Mouse (Mus musculus): ENCODE measurements around the gene Unc5cl. TPM values are rescaled to one million over a fixed set of nuclear protein-coding genes. Genes with fewer than 3 reads are reported as not detected.

Unc5cl gene
- not detected for polyA plus RNA-seq (2012; fragmentation: generic; extraction: Trizol)

DNA sequence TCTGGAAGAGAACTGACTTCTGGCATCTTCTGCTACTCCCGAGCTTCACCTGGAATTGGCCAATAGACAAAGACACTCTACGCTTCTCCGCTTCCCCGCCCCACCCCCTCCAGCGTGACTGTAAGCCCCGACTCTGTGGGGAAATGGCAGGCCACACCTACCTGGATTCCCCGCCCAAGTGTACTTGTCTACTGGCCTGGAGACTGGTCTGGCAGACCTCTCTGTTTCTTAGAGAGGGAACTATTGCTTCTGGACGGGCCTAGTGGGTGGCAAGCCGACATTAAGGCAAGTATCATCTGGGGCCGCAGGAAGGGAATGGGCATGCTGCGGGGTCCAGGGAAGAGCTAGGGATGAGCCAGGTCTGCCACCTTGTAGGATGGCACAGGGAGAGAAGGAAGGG lies at the start of gene Unc5cl:
Unc5cl (plus strand) TSS at position 214 of the 400 bp plus-strand sequence.

GRCm38 (mm10) chr17:48409380-48410298 lies 45.1 kb upstream of the Unc5cl start, which contains the start of the genes Nfya and Oard1:
Gene Nfya (minus strand): TSS chr17:48409906.
Gene Oard1 (plus strand): TSS chr17:48410014.

GRCm38 (mm10) chr17:48432158-48432980 lies 22.3 kb upstream of the Unc5cl start, which contains the start of gene Apobec2:
Gene Apobec2 (minus strand): TSS chr17:48432930.

DNA sequence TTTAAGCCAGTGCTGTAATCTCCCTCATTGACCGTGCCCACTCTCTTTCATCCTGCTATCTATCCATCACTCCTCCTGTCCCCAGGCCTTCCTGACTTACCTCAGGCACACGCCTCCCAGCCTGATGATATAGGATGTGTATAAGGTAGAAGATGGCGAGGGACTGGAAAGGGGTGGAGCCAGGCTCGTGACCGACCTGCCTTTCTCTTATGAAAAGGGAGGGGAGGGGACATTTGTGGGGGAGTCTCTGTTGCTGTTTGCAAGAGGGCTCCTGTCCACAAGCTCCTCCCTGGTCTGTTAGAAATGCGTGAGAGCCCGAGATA lies 3.4 kb upstream of the Unc5cl start, which contains the start of gene Tspo2:
Tspo2 (minus strand) TSS at position 170 of the 323 bp plus-strand sequence.

Other genes with a start within 250 kb of the Unc5cl start
- not detected for gene Trem1, start 222.1 kb upstream of the Unc5cl start, polyA plus RNA-seq (2012; fragmentation: generic; extraction: Trizol)
- not detected for gene Trem3, start 207.1 kb upstream of the Unc5cl start, polyA plus RNA-seq (2012; fragmentation: generic; extraction: Trizol)
- gene Treml4, start 190.6 kb upstream of the Unc5cl start, polyA plus RNA-seq (2012; fragmentation: generic; extraction: Trizol): not detected
- gene Treml2, start 155.4 kb upstream of the Unc5cl start, polyA plus RNA-seq (2012; fragmentation: generic; extraction: Trizol): not detected
- gene B430306N03Rik, start 138.8 kb upstream of the Unc5cl start, polyA plus RNA-seq (2012; fragmentation: generic; extraction: Trizol): not detected
- under 1 TPM; 0.06 to 0.30 TPM for gene Trem2, start 108.5 kb upstream of the Unc5cl start, polyA plus RNA-seq (2012; fragmentation: generic; extraction: Trizol)
- not detected for gene Treml1, start 95.0 kb upstream of the Unc5cl start, polyA plus RNA-seq (2012; fragmentation: generic; extraction: Trizol)
- 10 to 100 TPM in 1 of 2 experiments, 1 to 10 TPM in 1; 3.0 to 19.5 TPM for gene Nfya, start 45.0 kb upstream of the Unc5cl start, polyA plus RNA-seq (2012; fragmentation: generic; extraction: Trizol)
- gene Oard1, start 44.9 kb upstream of the Unc5cl start, polyA plus RNA-seq (2012; fragmentation: generic; extraction: Trizol): 10 to 100 TPM in 1 of 2 experiments, 1 to 10 TPM in 1; 2.8 to 13.3 TPM
- under 1 TPM in 1 of 2 experiments, not detected in 1; 0.04 TPM for gene Apobec2, start 22.0 kb upstream of the Unc5cl start, polyA plus RNA-seq (2012; fragmentation: generic; extraction: Trizol)
- gene Tspo2, start 3.4 kb upstream of the Unc5cl start, polyA plus RNA-seq (2012; fragmentation: generic; extraction: Trizol): not detected

Measured in C3H10T1/2 (cell line).